Mouse (Mus musculus) hematopoietic stem cell, adult 5-6 weeks (primary cell): ENCODE results near the gene Tulp1. TPM values are rescaled to one million over a fixed set of nuclear protein-coding genes. Genes with fewer than 3 reads are reported as not detected.
"Not testable (repeated sequence)": the region's sequence is repeated elsewhere in the genome, so short reads cannot be mapped to it uniquely, and the experiment has no call there.

ENCODE experiments used
- ATAC-seq, 2 experiments: fragments of 125-278 bp in 1 of 2; replicated peaks in 1 of 2; 2 replicates each; pipeline ENCODE4 v1.8.0; 2016 to 2017; ENCODE audit warnings: inconsistent platforms in 2 of 2, mild to moderate bottlenecking in 2 of 2, moderate number of reproducible peaks in 2 of 2, low read depth in 1 of 2, moderate TSS enrichment in 1 of 2; ENCODE audit not compliant: low FRiP score in 2 of 2, poor library complexity in 2 of 2, severe bottlenecking in 2 of 2, insufficient read depth in 1 of 2, low TSS enrichment in 1 of 2
- total RNA-seq: library from RNA; stranded (forward); fragments of 172-1452, 232-1000 nt; gene quantifications from 2 replicates; pipeline ENCODE4 v1.2.3, GENCODE M21; 2017

The Tulp1 gene
- total RNA-seq, 1 experiment from 2014 or later: 0.60 TPM

GRCm38 (mm10) chr17:28349264-28349880 is 15.7 kb downstream of the Tulp1 start:
- no peak for ATAC-seq

DNA sequence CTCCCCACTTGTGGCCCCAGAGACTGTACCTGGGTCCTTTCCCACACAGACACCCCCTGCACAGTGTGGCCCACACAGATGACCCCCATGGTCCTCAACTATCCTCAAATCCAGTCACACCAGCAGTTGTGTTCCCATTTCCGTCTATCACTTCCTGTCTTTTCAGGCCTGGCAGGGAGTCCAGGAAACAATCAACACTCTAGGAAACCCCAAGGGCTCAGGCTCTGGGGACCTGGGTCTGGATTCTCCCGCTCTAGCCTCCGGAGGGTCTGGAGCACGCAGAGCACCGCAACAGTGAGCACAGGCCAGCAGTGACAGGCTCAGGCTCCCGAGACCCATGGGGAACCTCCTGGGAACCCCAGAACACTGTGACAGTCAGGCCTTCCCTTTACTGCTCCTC is 16.8 kb downstream of the Tulp1 start:
- ATAC-seq: no peak

DNA sequence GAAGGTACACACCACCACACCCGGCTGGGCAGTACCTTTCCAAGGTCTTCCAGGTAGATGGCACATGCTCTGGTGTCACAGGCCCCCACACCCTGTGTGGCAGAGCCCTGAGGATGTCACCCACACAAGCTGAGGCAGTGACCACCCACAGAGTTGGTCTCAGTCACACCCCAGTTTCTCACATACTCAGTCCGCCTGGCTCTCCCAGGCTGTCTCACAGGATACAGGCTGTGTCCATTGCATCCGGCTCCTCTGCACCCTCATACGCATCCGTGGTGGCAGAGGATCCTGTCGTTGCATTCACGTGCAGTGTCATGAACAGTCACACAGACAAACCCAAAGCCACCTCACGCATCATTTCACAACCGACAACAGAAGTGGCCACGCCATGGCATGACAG is 17.7 kb downstream of the Tulp1 start:
- no peak for ATAC-seq

DNA sequence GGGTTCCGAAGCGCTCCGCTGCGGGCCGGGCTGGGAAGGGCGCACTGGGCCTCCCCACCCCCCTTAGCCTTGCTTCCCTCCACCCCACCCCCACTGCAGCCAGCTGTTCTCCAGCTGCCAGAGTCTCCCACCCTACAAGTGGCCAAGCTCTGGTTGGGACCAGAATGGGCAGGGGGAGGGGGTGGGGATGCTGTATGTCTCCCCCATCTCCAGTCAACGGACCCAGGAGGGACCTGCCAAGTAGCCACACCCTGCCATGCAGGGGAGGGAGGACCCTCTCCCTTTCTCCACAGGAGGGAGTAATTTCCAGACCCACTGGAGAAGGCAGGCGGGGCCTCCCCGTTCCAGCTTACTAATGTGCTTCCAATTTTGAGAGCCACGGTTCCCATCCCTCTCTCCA is 19.1 kb downstream of the Tulp1 start:
- ATAC-seq: no peak

DNA sequence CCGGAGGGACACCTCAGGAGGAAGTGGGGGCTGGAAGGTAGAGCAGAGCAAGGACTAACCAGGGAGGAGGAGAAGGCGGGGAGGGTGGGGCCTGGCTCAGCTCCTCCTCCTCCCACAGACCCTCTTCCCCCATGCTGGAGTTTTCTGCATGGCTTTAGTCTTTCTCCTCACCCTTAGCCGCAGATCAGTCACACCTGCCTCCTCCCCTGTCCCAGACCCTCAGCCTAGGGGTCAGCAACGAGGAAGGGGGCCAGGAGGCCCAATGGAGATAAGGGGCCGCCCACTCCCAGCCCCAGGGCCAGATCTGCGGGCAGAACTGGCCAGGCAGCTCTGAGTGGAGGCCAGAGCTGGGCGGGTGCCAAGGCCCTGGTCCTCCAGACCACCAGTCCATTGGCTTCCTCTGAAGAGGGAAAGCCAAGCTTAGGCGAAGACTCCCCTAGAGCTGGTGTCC is 19.7 kb downstream of the Tulp1 start:
- ATAC-seq: no peak

DNA sequence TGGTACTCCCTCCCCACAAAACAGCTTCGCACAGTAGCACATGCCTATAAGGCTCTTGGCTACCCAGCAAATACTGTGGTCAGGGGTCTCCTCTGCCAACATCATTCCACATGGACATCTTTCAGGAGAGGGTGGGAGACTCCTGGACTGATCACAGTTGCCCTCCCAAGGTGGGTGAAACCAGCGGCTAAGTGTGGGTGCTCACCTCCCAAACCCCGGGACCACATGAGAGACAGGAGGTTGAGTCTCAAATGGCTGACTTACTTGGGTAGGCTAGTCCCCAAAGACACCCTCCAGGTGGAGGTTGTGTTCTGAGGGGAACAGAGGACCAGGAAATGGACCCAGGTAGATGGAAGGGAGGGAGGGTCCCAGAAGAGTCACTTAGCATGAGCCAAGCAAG is 20.4 kb downstream of the Tulp1 start:
- ATAC-seq: no peak

- ATAC-seq: no peak
Measured at GRCm38 (mm10) chr17:28344050-28344607, 20.9 kb downstream of the Tulp1 start.

DNA sequence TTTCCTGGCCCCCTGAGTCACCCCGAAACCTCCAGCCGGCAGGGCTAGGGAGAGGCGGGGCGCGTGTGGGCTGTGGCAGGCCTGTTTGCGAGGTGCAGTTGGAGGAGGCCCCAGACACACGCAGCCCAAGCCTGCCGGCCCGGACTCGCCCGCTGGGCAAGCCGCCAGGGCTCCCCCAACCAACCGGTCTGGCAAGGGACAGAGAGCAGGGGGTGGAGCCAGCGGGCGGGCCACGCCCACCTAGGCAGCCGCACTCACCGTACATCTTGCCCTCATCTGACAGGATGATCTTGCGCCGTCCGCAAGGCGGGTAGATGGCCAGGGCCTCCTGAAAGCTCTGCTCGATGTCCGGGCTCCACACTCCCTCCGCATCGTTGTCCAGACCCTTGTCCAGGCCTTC is 23.9 kb downstream of the Tulp1 start:
- peak; percentile 53 to 55 for ATAC-seq

GRCm38 (mm10) chr17:28340578-28340977 is 24.4 kb downstream of the Tulp1 start:
- ATAC-seq: no peak

DNA sequence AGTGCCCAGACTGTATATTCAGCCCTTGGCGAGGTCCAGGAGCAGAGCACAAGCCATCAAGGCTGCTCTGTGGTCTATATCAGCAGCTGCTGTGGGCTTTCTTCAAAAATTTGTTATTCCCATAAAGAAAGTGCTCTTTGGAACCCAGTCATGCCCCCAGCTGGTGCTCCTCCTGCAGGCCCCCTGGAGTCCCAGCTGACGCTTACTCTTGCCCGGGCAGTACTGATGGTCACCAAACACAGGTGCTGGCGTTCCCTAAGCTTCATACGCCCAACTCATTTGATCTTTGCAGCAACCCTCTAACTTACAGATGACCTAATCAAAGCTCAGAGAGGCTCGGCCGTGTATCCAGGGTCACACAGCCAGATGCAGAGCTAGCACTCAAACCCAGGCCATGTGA is 27.5 kb downstream of the Tulp1 start:
- ATAC-seq: no peak

- ATAC-seq: no peak
Measured at GRCm38 (mm10) chr17:28335267-28335666, 29.8 kb downstream of the Tulp1 start.

- ATAC-seq: peak; percentile 11 to 25
Measured at GRCm38 (mm10) chr17:28332915-28333546, 32.0 kb downstream of the Tulp1 start.

- ATAC-seq: no peak
Measured at GRCm38 (mm10) chr17:28332113-28332914, 32.7 kb downstream of the Tulp1 start.

DNA sequence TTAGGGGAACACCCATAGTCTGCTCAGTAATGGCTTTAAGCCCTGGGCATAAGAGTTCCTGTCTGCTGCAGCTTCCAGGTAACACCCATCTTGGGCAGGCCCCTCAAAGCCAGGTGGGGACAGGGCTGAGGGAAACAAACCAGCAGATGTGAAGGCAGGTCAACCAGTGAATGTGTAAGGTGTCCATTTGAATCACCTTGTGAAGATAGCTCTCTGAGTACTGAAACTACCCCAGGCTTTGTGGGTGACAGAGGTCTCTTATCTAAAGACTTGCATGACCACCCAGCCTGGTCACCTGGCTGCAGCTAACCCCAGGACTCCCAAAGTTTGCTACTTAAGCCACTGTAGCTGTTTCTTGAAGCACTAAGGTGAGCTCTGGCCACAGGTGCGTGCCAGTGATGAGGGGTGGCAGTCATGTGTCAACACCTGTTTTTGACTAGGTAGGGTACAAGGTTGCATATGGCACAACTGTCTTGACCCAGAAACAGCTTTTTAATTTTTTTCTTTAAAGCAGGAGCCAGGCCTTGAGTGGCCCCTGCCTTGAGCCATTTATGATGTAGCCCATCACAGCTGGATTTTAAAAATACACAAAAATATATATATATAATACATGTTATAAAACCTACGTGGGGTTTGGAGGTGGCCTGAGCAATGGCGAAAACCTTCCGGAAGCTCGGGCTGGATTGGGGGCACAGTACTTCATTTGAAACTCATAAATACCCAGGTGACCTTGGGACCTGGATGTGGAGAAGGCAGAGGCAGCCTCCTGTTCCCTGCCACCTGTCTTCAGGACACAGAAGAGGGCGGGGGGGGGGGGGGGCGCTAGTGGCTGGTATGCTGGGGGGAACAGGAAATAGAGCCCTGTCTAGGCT is 33.5 kb downstream of the Tulp1 start:
- ATAC-seq: no peak

- not testable (repeated sequence) for ATAC-seq
Measured at GRCm38 (mm10) chr17:28330590-28330989, 34.4 kb downstream of the Tulp1 start.

- ATAC-seq: no peak
Measured at GRCm38 (mm10) chr17:28330232-28330546, 34.8 kb downstream of the Tulp1 start.

DNA sequence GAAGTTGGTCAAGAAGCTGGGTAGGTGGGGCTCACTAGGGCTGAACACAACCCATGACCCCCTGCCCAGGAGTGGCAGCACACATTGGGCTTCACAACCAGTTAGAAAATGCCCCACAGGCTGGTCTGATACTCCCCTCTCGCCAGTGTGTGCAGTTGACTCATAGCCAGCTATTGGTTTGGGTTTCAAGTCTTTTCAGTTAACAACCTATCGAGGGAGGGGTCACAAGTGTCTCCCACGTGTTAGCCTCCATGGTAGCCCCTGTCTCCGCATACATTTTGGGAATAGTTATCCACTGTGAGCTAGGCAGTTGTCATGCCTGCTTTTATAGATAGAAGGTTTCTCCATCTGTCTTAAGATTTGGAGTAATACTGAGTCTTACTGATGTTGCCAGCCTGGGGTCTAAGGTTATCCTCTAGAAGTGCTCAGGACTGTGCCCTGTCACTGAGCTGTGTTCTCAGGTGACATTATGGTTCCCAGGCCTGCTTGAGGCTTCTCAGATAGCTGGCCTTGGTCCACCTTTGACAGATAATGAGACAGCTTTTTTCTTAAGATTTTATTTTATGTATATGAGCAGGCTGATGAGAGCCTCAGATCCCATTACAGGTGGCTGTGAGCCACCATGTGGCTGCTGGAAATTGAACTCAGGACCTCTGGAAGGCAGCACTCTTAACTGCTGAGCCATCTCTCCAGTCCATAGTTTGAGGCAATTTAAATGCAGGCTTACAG is 35.4 kb downstream of the Tulp1 start:
- no peak for ATAC-seq
